Mouse (Mus musculus) kidney, adult 11 months (tissue): Measurements from ENCODE around the gene Pde10a.
A peak's percentile ranks its signal among the peaks of the same experiment; 100 is the strongest.

Experiments
- DNase-seq: peaks from one replicate; pipeline ENCODE4 v3.0.0; 2022

The Pde10a gene

DNA sequence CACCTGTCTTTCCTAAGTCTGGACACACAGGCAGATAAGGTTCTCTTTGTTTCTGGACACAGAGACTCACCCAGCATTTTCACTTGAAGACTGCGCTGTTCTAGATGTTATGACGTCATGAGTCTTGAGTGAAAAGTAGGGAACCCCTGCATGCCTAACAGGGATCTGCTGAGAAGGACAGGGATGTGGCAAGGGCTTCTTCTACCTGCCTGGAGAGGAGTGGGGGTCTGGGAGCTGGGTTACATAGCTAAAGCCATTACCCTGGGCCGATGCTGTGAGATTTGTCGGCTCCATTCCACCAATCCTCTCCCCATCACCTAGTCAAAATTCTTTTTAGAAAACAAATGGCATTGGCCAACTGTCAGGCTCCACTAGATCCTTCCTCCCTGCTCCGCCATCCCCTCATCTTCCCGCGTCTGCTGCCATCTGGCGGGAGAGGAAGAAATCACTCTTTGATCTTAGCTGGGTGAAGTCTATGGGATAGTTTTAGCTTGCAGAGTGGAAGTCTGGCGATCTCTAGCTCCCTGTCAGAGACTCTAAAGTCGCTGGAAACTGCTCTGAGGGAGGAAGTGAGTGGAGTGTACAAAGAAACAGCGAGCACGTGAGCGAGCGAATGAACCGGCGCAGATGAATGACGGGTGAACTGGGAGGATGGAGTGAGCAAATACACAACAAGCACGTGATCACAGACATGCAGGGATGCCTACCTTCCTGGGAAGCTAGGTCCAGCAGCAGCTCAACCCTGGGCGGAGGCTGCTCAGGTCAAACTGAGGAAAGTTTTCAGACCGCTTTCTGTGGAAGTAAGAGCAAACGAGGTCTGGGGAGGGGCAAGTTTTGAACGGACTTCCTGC, 67.5 kb downstream of the Pde10a start:
- DNase-seq = peak; percentile 8

DNA sequence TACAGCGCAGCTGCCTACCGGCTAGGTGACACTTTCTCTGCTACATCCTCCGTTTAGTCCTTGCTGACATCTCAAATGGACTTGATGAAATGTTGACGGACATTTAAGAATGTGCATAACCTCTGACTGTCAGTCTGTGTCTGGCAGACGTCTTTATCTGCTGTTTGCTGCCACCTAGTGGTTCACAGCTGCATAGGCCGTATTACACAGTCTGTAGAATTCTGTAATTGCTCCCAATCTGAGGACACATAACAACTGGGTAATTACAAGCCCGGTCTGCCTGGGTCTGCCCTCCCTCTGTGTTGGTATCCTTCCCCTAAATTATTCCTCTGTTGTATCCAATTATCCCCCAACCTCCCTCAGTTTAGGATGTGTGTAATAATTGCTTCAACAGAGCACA, 72.6 kb downstream of the Pde10a start:
- peak; percentile 35 for DNase-seq

DNA sequence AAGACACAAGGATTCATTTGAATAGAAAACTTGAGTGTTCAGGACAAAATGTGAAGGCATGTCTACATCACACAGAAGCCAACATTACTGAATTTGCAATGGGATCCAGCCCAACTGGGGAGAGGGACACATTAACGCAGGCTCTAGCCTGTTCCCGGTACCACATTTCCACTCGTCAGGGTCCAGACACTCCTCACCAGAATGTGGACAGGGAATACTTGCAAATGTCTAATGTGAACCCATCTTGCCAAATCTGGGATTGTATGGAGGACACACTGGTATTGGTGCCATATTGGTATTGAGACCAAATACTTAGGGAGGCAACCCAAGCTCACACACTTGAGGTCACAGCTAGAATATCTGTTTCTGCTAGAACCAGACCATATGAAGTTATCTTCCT, 77.8 kb downstream of the Pde10a start:
- no peak for DNase-seq

DNA sequence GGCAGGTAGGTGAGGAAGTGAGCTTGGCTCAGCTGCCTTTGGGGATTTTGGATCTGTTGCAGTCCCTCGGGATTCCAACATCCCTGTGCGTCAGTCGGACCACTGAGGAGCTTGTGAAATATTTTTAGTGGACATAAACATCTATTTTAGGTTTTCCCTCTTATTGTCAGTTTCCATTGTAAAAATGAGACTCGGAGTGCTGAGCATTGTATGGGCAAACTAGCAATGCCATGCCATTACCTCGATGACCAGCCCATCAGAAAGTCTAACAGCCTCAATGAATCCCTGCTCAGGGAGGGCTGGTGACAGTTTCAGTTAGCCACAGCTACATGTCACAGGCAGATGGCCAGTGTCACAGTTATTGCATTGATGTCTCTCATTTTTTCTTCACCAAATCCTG, 80.7 kb downstream of the Pde10a start:
- DNase-seq = no peak

DNA sequence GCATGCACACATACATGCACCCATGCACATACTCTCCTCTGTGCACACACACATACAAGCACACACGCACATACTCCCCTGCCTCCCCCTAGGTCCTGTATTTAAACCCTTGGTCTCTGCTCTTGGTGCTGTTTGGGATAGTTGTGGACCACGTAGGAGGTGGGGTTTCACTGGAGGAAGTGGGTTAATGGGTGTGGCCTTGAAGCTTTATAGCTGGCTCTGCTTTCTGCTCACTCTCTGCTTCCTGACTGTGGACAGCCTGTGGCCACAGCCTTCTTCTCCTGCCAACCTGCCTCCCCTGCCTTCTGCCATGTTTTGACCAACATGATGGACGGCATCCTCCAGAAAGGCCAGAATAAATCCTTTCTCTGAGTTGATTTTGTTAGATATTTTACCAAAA, 81.5 kb downstream of the Pde10a start:
- DNase-seq = no peak

DNA sequence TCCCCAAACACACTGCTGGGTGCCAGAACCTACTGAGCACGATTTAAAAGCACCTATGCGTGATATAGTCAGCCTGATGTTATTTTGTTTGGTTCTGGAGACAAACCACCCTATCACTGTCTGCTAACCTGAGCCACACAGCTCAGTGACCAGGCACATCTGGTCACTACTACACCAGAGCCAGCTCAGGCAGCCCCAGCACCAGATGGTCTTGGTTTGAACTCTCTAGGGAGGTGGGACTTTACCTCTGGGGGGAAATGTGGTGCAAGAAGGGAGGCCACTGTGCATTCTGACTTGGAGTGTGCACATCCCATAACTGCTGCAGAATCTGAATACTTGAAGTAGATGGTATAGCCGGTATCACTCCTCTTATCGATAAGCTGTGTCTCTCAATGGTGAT, 86.7 kb downstream of the Pde10a start:
- no peak for DNase-seq

DNA sequence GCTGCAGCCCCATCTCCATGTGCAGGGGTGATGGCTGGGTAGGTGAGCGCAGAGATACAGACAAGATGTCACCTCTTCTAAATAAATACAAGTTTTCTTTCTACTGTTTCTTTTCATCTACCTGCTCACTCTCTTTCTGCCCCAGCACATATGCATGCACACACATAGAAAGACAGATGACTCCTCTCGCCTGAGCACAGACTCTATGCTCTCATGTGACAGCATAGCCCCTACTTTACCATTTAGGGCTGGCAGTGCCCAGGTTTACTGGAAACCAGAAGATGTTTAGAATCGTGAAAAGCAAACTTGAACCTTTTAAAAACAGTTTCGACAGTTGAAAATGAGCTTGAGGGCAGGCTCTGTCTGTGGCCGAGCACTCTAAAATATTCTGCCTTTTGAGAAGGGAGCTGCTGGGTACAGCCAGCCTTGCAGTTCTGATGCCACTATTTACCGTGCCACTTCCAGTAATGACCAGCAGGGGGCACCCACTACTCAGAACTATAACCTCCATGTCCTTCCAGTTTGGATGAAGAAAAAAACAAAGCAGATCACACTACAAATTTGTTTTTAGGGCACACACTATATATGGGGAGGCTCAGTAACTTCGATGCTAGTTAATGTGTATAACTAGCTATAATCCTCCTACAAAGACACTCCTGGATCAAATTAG, 88.8 kb downstream of the Pde10a start:
- DNase-seq = peak; percentile 46

DNA sequence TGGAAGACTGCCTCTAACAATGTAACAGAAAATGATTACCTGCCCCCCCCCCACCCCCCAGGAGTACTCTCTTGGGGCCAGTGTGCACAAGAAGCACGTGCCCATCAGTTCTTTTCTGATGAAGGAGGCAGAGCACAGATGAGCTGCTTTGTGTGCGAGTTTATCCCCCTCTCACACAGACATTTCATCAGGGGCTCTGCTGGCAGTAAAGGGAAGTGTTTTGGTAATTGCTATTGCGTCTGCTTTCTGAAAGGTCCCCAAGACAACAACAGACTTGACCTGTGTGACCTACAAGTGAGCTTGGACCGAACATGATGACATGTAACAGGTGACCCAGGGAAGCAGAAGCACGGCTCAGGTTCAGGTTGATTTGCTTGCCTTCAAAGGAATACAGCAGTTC, 95.2 kb downstream of the Pde10a start:
- DNase-seq = no peak

DNA sequence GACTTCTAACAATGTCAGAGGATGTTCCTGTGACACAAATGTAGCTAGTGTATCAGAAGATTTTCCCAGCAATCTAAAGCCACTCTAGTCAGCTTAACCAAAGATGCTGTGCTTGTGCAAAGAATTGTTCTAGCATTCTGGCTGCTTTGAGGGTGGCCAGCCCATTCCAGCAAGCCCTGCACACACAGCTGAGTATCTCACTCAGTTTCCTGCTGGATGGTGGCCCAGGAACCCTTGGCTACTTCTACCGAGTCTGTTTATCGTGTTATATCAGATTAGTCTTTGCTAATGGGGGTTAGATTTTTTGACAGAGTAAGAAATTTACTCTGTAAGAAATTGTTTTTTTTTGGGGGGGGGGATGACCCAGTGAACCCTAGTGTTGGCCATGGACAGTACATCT, 95.9 kb downstream of the Pde10a start:
- no peak for DNase-seq

DNA sequence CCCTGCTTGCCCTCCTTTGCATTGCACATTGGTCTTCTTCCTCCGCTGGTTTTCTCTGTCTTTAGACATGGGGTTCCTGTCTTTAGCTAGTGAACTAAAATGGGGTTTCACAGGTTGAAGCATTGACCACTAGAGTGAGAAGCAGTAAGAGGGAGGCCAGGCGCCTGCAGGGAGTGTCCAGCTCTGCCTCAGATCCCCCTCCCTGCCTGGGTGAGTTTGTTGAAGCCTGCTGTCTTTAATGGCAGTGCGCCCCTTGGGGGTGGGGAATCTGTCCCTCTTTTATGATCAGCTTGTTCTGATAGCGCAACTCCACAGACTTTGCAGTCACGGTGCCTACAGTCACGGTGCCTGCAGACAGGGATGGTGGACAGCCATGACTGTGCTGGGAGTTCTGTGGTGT, 96.7 kb downstream of the Pde10a start:
- DNase-seq = no peak

DNA sequence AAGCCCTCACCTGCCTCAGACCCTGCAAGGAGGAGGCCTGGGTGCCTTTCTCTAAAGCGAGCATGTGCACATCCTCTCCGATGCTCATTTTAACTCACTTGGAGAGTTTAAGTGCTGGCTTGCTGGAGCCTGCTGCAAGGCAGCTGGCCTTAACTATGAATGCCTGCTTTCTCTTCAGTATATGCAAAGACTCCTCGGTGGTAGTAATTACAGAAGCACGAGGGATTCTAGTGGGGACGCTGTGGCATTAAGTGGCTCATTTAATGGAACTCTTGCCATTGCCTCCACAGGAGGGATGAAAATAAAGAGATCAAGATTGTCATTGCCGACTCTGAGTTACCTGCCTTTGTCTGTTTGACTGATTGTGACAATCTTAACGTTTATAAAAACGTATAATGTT, 101.2 kb downstream of the Pde10a start:
- DNase-seq = no peak

DNA sequence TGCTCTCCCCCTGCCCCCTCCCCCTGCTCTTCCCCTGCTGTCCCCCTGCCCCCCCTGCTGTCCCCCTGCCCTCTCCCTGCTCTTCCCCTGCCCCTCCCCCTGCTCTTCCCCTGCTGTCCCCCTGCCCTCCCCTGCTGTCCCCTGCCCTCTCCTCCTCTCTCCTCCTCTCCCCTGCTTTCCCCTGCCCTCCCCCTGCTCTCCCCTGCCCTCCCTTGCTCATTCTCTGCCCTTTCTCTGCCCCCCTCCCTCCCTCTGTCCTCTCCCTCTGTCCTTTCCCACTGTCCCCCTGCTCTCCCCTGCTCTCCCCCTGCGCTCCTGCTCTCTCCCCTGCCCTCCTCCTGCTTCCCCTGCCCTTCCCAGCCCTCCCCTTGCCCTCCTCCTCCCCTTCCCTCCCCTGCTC, 106.5 kb downstream of the Pde10a start:
- no peak for DNase-seq

DNA sequence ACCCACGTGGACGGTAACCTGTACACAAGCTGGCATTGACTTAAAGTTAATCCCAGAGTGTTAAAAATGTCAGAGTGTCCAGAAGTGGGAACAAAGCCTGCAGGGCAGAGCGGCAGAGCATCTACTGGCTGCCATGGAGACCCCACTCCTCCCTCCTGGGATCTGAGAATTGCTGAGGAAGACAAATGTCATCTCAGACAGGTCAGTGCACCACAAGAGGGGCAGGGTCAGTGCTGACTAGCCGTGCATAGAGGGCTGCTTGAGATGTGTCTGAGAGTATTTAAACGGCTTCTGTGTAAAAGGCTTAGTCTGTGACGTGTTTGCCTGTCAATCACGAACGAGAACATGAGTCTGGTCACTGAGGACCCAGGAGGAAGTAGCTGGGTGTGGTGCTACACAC, 108.4 kb downstream of the Pde10a start:
- DNase-seq = no peak

DNA sequence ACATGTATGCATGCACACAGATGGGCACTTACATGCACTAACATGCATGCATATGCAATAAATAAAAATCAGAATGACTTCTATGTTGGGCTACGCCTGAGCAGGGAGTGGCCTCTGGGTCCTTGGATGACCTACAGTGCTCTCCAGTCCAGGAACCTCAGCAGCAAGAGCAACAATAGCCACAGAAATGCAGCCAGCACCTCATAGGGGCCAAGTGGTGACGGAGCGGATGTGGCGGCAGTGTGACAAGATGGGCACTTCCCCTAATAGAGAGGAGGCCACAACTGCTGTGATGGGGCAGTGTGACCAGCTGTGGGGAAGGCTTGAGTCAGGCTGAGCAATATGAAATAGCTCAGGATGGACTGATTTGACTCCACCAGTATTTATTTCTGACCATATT, 109.3 kb downstream of the Pde10a start:
- DNase-seq = no peak

DNA sequence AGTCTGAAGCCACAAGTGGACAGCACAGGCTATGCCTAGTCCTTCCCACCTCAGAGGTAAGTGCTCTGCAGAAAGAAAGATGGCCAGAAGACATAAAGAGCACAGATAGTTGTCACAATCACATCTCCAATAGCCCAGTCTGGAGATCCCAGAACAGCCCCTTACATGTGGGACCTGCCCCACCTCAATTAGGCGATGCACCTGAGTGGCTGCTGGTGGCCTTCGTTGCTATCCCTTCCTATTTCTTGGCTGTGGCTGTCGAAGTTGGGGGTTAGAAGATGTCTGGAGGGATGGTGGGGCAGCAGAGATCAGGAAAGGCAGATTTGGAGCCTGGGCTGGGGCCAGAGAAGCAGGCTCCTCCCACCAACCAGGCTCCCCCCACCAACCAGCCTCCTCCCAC, 111.1 kb downstream of the Pde10a start:
- DNase-seq = no peak

DNA sequence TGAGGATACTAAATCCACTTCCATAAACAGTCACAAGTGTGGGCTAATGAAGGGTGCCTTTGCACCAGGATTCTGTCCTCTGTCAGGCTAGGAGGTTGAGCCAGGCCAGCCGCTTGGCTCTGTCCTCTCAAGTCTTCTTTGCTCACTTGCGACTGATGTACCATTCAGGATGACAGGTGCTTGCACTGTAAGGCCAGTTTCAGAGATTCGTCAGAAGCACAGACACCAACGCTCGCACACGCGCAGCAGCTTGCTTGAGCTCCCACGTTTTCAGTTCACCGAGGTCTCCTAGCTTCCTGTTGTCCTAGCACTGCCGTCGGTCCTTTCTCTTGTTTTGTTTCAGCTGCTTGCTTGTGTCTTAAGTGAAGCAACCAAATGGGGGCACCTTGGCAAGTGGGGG, 111.5 kb downstream of the Pde10a start:
- no peak for DNase-seq

DNA sequence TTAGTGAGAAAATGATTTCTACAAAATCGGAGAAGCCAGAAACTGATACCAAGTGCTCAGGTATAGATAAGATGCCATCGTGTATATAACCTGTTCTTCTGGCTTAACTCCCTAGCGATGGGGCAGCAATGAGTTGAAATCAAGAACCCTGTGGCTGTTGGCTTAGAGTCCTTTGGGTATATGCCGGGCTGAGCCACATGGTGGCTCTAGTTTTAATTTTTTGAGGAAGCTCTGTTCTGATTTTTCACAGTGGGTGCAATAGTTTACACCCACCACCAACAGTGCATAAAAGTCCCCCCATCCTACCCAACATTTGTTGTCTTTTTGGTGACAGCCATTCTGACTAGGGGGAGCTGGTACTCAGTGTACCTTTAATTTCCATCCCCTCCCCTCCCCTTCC, 112.0 kb downstream of the Pde10a start:
- no peak for DNase-seq

DNA sequence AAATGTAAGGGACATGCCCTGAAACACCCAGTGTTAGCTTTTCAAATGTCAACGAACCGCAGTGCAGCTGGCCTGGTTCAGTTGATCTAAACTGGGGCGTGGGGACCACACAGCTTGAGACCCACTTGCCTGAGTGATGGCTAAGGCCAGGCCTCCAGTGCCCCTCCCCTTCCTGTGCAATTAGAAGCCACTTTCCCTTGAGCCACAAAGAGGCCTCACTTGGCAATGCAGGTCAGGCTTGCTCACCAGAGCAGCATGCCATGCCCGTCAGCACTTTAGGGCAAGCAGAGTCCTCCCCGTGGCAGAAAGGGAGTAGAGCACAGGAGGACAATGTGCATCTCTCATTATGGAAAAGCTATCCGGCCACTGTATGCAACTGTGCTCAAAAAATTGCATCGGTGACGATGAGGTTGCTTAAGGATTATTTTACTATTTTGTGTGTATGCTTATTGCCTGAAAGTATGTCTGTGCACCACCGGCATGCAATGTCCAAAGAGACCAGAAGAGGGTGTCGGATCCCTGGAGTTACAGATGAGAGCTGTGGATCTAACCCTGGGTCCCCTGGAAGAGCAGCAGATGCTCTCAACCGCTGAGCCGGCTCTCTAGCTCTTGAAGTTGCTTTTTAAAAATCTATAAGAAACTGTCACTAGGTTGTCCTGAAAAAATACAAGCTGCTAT, 114.7 kb downstream of the Pde10a start:
- no peak for DNase-seq

DNA sequence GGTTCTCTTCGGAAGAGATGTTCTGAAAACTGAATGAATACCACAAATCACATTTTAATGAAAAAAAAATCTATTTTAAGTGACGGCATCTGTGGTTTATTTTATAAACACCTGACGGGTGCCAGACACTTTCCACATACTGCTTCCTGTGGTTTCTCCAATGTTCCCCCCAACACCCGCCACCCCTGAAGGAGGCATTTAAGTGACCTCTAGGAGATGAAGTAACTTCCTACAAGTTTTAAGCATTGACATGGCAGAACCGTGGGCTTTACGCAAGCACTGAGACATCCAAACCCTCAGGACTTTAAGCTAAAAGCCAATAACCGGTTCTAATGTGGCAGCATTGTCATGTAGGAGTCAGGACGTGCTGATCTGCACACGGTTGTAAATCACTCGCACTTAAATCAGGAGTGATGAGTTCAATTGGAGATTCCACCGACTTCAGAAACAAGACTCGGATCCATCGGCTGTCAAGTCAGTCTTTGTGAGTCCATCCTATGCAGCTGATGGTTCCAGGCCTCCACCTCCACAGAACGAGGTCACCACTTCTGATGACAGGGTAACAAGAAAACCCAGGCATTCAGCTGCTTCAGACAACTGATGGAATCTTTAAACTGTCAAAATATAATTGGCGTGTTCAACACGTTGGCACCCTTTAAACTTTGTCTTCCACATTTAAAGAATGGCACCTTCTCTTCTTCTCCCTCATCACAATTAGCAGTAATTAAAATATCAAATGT, 115.7 kb downstream of the Pde10a start:
- no peak for DNase-seq

DNA sequence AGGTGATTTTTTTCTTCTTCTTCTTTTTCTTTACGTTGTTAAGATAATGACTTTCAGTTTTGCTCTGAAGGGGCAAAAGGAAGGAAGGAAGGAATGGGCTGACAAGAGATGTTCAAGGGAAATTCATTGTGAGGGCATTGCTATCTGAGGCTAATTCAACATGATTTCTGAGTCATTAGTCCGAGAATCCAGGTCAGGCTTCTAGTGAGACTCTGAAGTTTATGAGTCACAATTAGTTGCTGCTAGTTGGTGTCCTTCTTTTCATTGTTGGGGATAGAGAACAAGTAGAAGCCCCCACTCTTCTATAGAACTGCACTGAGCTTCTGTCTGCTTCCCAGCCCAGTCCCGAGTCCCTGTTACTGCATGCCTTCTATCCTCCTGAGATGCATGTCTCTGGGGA, 116.3 kb downstream of the Pde10a start:
- no peak for DNase-seq

DNA sequence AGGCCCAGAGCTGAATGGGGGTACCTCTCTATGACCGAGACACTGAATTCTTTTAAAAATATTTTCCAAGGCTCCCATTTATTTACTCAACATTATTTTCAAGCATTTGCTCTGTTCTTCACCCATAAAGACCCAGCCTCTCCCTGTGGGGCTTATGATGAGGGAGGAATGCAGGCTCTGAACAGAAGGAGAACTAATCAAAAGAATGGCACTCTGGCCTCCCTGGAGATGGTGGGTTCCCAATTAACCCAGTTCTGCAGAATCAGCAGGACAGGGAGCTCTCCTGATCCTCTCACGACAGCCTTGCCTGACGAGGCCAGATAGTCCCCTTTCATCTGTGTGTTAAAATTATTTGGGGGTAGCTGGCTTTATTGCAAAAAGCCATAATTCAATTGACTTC, 117.2 kb downstream of the Pde10a start:
- DNase-seq = no peak

DNA sequence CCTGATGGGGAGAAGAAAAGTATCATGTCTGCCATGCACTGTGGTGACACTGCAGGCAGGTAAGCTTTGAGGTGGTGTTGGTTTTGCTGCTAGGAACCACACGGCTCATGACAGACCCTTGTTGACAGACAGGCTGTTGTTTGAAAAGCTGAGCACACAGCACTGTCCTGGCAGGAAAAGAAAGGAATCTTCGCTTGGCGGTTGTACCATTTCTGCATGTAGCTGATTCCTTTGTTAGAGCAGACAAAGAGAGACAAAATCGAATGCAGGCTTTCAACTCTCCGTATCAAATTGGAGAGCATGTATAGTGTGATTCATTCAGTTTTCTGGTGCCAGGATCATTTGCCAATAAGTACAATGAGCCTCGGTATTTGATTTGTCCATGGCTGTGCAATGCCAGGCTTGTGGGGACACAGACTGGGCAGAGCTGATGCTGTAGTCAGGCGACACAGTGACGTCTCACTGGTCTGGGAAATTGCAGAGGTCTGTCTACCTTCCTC, 122.2 kb downstream of the Pde10a start:
- no peak for DNase-seq

DNA sequence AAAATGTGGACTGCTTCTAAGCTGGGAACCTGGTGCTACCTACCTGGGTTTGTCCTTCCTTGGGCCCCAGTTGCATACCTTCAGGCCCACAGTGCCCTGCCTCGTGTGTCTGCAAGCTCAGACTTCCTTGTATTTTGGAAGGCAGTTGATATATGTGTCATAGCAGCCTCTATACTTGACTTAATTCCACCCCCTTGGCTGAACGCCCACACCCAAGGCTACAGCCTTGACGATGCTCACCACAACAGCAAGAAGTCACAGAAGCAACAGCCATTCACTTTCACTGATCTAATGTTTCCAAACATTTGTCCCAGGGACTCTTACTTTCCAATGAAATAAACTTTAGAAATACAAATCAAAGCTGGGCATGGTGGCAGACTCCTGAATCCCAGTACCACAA, 123.1 kb downstream of the Pde10a start:
- no peak for DNase-seq
